ENCODE assay signal across 1 mouse cellular context in the genomic region with DNA sequence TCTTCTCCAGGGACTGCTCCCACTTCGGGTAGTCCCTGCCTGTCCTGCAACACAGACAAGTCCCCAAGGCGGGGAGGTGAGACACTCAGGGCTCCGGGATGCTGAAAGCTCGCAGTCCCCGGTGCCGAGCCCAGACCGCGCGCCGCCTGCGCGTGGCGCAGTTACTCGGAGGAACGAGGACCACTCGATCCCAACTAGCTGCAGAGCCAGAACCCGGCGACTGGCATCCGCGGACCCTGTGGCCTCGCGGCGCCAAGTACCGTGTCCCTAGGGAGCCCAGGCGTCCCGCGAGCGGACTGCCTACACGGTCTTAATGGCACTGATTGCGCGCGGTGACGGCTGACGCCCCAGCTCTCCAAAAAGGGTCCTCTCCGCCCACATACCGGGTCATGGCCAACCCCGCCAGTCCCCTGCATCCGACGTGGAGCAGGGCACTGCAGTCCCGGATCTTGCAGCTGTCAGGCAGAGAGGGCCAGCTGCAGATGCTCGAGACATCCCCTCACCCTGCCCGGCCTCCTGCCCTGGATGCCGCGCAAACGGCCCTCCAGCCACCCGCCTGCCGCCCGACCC.
TF ChIP-seq lines count a peak whose summit lies in the region.

No protein-coding gene starts in this region.

TF ChIP-seq in myocyte, 11 proteins besides CTCF, POLR2A, EP300 and RAD21 (continued from another document):
- TF ChIP-seq SRF (IDR thresholded peaks at IDR 0.05; ENCODE audit: control insufficient read depth, insufficient read length, low read depth) (no peak), USF1 (IDR thresholded peaks at IDR 0.05; ENCODE audit: low read depth) (no peak), POLR2AphosphoS2 (IDR thresholded peaks at IDR 0.05; ENCODE audit: insufficient read length, low read depth) (peak; percentile 80), MYOG (IDR thresholded peaks at IDR 0.05; ENCODE audit: control insufficient read depth in 1 of 3, insufficient read depth in 1 of 3, insufficient read length in 2 of 3, low read depth in 2 of 3) (peak in 2 of 3 experiments; percentile 70 to 76), TCF3 (IDR thresholded peaks at IDR 0.05; ENCODE audit: insufficient read length, low read depth) (no peak), CEBPB (IDR thresholded peaks at IDR 0.05; ENCODE audit: insufficient read depth, poor library complexity, severe bottlenecking) (no peak)
